Mouse (Mus musculus): ENCODE results near the gene Cnih3. TPM values are rescaled to one million over a fixed set of nuclear protein-coding genes. Genes with fewer than 3 reads are reported as not detected.

Cnih3 gene
- total RNA-seq, 4 experiments from 2014 or later = not detected

GRCm38 (mm10) chr1:181352043-181352366 lies 423 bp upstream of the Cnih3 start:
- no peak for DNase-seq (ENCODE audit: low spot score in 2 of 2)

GRCm38 (mm10) chr1:181353200-181354097 lies 1.0 kb downstream of the Cnih3 start:
- no peak for DNase-seq (ENCODE audit: low spot score in 2 of 2)

GRCm38 (mm10) chr1:181355683-181356082 lies 3.3 kb downstream of the Cnih3 start:
- DNase-seq (ENCODE audit: low spot score in 2 of 2) = no peak

GRCm38 (mm10) chr1:181357870-181358269 lies 5.4 kb downstream of the Cnih3 start:
- DNase-seq (ENCODE audit: low spot score in 2 of 2) = no peak

- no peak for DNase-seq (ENCODE audit: low spot score in 2 of 2)
Measured at GRCm38 (mm10) chr1:181358526-181358925, 6.1 kb downstream of the Cnih3 start.

- DNase-seq (ENCODE audit: low spot score in 2 of 2) = no peak
Measured at GRCm38 (mm10) chr1:181360732-181361131, 8.3 kb downstream of the Cnih3 start.

GRCm38 (mm10) chr1:181364025-181364424 lies 11.6 kb downstream of the Cnih3 start:
- no peak for DNase-seq (ENCODE audit: low spot score in 2 of 2)

- DNase-seq (ENCODE audit: low spot score in 2 of 2) = no peak
Measured at GRCm38 (mm10) chr1:181365376-181365775, 12.9 kb downstream of the Cnih3 start.

GRCm38 (mm10) chr1:181368789-181369570 lies 16.6 kb downstream of the Cnih3 start:
- DNase-seq (ENCODE audit: low spot score in 2 of 2) = no peak

GRCm38 (mm10) chr1:181370370-181370769 lies 17.9 kb downstream of the Cnih3 start:
- DNase-seq (ENCODE audit: low spot score in 2 of 2) = no peak

GRCm38 (mm10) chr1:181371226-181371625 lies 18.8 kb downstream of the Cnih3 start:
- DNase-seq (ENCODE audit: low spot score in 2 of 2) = no peak

- DNase-seq (ENCODE audit: low spot score in 2 of 2) = no peak
Measured at GRCm38 (mm10) chr1:181372306-181372705, 19.9 kb downstream of the Cnih3 start.

GRCm38 (mm10) chr1:181374627-181375374 lies 22.4 kb downstream of the Cnih3 start:
- no peak for DNase-seq (ENCODE audit: low spot score in 2 of 2)

- no peak for DNase-seq (ENCODE audit: low spot score in 2 of 2)
Measured at GRCm38 (mm10) chr1:181376431-181376830, 24.0 kb downstream of the Cnih3 start.

- peak in 1 of 2 experiments; percentile 6 for DNase-seq (ENCODE audit: low spot score in 2 of 2)
Measured at GRCm38 (mm10) chr1:181379664-181380063, 27.2 kb downstream of the Cnih3 start.

- DNase-seq (ENCODE audit: low spot score in 2 of 2) = no peak
Measured at GRCm38 (mm10) chr1:181381410-181382010, 29.1 kb downstream of the Cnih3 start.

- DNase-seq (ENCODE audit: low spot score in 2 of 2) = no peak
Measured at GRCm38 (mm10) chr1:181389264-181389663, 36.8 kb downstream of the Cnih3 start.

- DNase-seq (ENCODE audit: low spot score in 2 of 2) = no peak
Measured at GRCm38 (mm10) chr1:181392489-181392888, 40.1 kb downstream of the Cnih3 start.

- DNase-seq (ENCODE audit: low spot score in 2 of 2) = peak; percentile 27 to 53
Measured at GRCm38 (mm10) chr1:181393250-181394149, 41.1 kb downstream of the Cnih3 start.

- DNase-seq (ENCODE audit: low spot score in 2 of 2) = no peak
Measured at GRCm38 (mm10) chr1:181395234-181395828, 42.9 kb downstream of the Cnih3 start.
